Mouse (Mus musculus) hindbrain, embryonic 11.5 days (tissue): ENCODE data around the gene E330021D16Rik. TPM values are rescaled to one million over a fixed set of nuclear protein-coding genes. Genes with fewer than 3 reads are reported as not detected.

ENCODE experiments used
- ATAC-seq: fragments of 200-750 bp; cut with Nextera tagmentation; 2 replicates; pipeline ENCODE4 v1.8.0; 2017; ENCODE audit warnings: mild to moderate bottlenecking, moderate TSS enrichment, moderate library complexity; ENCODE audit not compliant: low FRiP score
- DNase-seq: peaks from one replicate; pipeline ENCODE4 v3.0.0-alpha.2; 2015; ENCODE audit warnings: low spot score
- H3K27ac ChIP-seq: fragments of 300-500 bp; sonication (generic); 2 replicates; pipeline ENCODE4 v1.5.1; 2014; ENCODE audit warnings: mild to moderate bottlenecking, low read depth, low read length
- H3K27me3 ChIP-seq: fragments of 300-500 bp; sonication (generic); 2 replicates; pipeline ENCODE4 v1.6.1; 2014; ENCODE audit warnings: mild to moderate bottlenecking, low read length, moderate library complexity, mixed read lengths; ENCODE audit not compliant: control insufficient read depth, insufficient read depth
- H3K36me3 ChIP-seq: fragments of 300-500 bp; sonication (generic); 2 replicates; pipeline ENCODE4 v1.6.1; 2014; ENCODE audit warnings: mild to moderate bottlenecking, low read length, moderate library complexity, mixed read lengths; ENCODE audit not compliant: control insufficient read depth, insufficient read depth
- H3K4me1 ChIP-seq: fragments of 300-500 bp; sonication (generic); replicated peaks from 2 replicates; pipeline ENCODE4 v1.6.1; 2014; ENCODE audit warnings: low read length, mixed read lengths; ENCODE audit not compliant: control insufficient read depth, insufficient read depth
- H3K4me2 ChIP-seq: fragments of 300-500 bp; sonication (generic); replicated peaks from 2 replicates; pipeline ENCODE4 v1.6.1; 2014; ENCODE audit warnings: mild to moderate bottlenecking, low read depth, low read length
- H3K4me3 ChIP-seq: fragments of 300-500 bp; sonication (generic); 2 replicates; pipeline ENCODE4 v1.5.1; 2014; ENCODE audit warnings: low read depth, low read length
- H3K9ac ChIP-seq: fragments of 300-500 bp; sonication (generic); 2 replicates; pipeline ENCODE4 v1.6.1; 2014; ENCODE audit warnings: low read depth, low read length
- H3K9me3 ChIP-seq: fragments of 300-500 bp; sonication (generic); 2 replicates; pipeline ENCODE4 v1.6.1; 2016; ENCODE audit warnings: low read length; ENCODE audit not compliant: control insufficient read depth
- WGBS: fragments of 180-500 bp; shearing (Covaris S2); extraction: QIAGEN DNeasy Blood & Tissue Kit; methylation state at CpG from one replicate; pipeline ENCODE4 v1.1.7; 2014; 5-methylcytosine and 5-hydroxymethylcytosine counted together
- polyA plus RNA-seq: library from polyadenylated mRNA; unstranded; fragments of >200 nt; fragmentation: Nextera tagmentation; extraction: Ambion mirVana; gene quantifications from 2 replicates; pipeline ENCODE4 v1.2.1, GENCODE M21; 2014

E330021D16Rik gene
- polyA plus RNA-seq = 0.13 TPM in 1 of 2 replicates, not detected in the other

DNA sequence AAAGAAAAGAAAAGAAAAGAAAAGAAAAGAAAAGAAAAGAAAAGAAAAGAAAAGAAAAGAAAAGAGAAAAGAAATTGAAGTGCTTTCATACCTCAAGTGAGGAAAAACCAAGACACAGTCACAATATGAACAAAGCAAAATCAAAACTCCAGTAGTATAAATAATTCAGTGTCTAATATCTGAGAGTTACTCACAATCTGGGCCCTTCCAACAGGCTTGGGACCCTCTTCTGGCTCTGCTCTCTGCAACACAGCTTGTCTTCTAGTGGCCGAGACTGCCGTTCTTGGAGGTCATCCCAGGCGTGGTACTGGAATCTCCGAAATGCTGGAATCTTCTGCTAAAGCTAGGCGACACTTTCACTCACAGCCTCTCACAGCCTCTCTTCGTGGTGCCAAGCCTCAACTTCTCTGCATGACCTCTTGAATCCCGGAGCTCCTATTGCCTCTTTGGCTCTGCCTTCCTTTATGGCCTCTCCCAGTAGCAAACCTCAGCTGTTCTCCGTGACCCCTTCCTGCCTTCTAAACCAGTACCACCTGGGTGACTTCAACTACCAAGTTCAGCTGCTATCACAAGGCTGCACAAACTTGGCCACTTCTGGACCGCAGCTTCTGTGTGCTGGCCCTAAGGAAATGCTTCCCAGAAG lies at the start of gene E330021D16Rik:
Gene E330021D16Rik, minus strand, starts transcription at position 437 of the 643 bp plus-strand sequence.
- Histone ChIP-seq H3K27ac (no peak within 1 kb of the TSS), H3K9ac (no peak within 1 kb of the TSS), H3K4me2 (no peak within 1 kb of the TSS), H3K27me3 (no peaks in the 10 kb centered on the region), H3K36me3 (no peaks in the 10 kb centered on the region), H3K4me3 (no peak within 1 kb of the TSS), H3K9me3 (no peaks in the 10 kb centered on the region), H3K4me1 (no peaks in the 10 kb centered on the region)
- WGBS = 83% methylated on average over 9 of the region's 9 CpGs
- no peak for DNase-seq
- ATAC-seq = no peak

- H3K27ac ChIP-seq = no peak overlapping the region
Measured at GRCm38 (mm10) chr6:136465021-136465420, 49.7 kb upstream of the E330021D16Rik start.

GRCm38 (mm10) chr6:136464121-136464621 lies 48.8 kb upstream of the E330021D16Rik start:
- ATAC-seq = no peak
- Histone ChIP-seq H3K4me2 (no peak overlapping the region), H3K36me3 (no peaks in the 10 kb centered on the region), H3K4me1 (peaks cover 4% of the 10 kb centered on the region; the same call in 1 of the 2 replicates), H3K27ac (no peak overlapping the region), H3K9me3 (no peaks in the 10 kb centered on the region), H3K4me3 (no peak overlapping the region), H3K27me3 (no peaks in the 10 kb centered on the region), H3K9ac (no peak overlapping the region)
- WGBS = 77% methylated on average over 12 of the region's 12 CpGs
- no peak for DNase-seq

More at GRCm38 (mm10) chr6:136465021-136465420, 49.7 kb upstream of the E330021D16Rik start:
- no peaks in the 10 kb centered on the region for H3K36me3 ChIP-seq
- ATAC-seq = no peak
- 89% methylated on average over 8 of the region's 8 CpGs for WGBS
- DNase-seq = no peak
- no peak overlapping the region for H3K4me3 ChIP-seq
- peaks cover 7% of the 10 kb centered on the region; the same call in 1 of the 2 replicates for H3K4me1 ChIP-seq
- H3K27me3 ChIP-seq = no peaks in the 10 kb centered on the region
- H3K9me3 ChIP-seq = no peaks in the 10 kb centered on the region
- no peak overlapping the region for H3K9ac ChIP-seq
- H3K4me2 ChIP-seq = no peak overlapping the region

DNA sequence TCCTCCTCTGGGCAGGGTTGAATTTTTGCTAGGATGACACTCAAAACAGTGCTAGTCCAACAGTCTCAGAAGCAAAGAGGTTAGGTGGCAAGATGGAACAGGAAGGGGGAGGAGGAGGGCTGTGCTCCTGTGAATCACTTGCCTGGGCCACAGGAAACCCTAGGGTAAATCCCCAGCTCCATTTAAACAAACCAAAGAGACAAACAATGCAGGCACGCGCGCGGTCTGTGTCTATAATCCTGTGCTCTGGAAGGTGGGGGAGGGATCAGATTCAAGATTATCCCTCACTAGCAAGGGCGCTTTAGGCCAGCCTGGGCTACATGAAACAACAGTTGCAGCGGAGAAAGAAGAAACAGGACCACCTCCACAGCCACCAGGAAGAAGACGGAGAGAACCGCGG lies 48.1 kb upstream of the E330021D16Rik start:
- no peak overlapping the region for H3K27ac ChIP-seq
- H3K4me3 ChIP-seq = no peak overlapping the region
- DNase-seq (no peak), ATAC-seq (no peak)
- 70% methylated on average over 9 of the region's 9 CpGs for WGBS
- H3K4me2 ChIP-seq = no peak overlapping the region
- H3K27me3 ChIP-seq = no peaks in the 10 kb centered on the region
- H3K4me1 ChIP-seq = no peaks in the 10 kb centered on the region
- no peak overlapping the region for H3K9ac ChIP-seq
- no peaks in the 10 kb centered on the region for H3K36me3 ChIP-seq
- no peaks in the 10 kb centered on the region for H3K9me3 ChIP-seq

GRCm38 (mm10) chr6:136459156-136459555 lies 43.8 kb upstream of the E330021D16Rik start:
- H3K4me1 ChIP-seq = no peaks in the 10 kb centered on the region
- 95% methylated on average over 7 of the region's 7 CpGs for WGBS
- no peaks in the 10 kb centered on the region for H3K9me3 ChIP-seq
- H3K27me3 ChIP-seq = no peaks in the 10 kb centered on the region
- no peak overlapping the region for H3K4me3 ChIP-seq
- H3K4me2 ChIP-seq = no peak overlapping the region
- no peak overlapping the region for H3K9ac ChIP-seq
- H3K27ac ChIP-seq = no peak overlapping the region
- ATAC-seq (no peak), DNase-seq (no peak)
- no peaks in the 10 kb centered on the region for H3K36me3 ChIP-seq

DNA sequence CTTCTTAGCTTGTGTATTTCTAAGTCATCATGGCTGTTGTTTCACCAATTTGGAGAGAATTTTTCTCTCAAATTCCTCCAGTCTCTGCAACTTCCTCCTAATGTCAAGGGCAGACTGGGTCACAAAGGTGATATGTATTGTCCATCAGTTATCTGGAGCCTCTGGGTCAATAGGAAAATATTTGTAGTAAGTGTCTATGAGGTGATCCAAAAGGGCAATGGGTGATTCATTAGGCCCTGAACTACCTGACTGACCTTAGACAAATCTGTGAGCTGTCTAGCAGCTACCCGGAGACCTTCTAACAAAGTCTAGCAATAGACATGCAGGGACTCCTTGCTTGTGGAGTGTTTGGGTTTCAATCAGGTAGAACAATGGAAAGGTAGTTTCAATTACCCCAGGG lies 40.9 kb upstream of the E330021D16Rik start:
- H3K4me2 ChIP-seq = no peak overlapping the region
- no peak overlapping the region for H3K4me3 ChIP-seq
- no peaks in the 10 kb centered on the region for H3K27me3 ChIP-seq
- H3K9ac ChIP-seq = no peak overlapping the region
- no peak overlapping the region for H3K27ac ChIP-seq
- H3K36me3 ChIP-seq = no peaks in the 10 kb centered on the region
- DNase-seq = no peak
- ATAC-seq = no peak
- H3K4me1 ChIP-seq = no peaks in the 10 kb centered on the region
- no peaks in the 10 kb centered on the region for H3K9me3 ChIP-seq
- WGBS = 96% methylated on average over 1 of the region's 1 CpGs

GRCm38 (mm10) chr6:136455696-136456095 lies 40.3 kb upstream of the E330021D16Rik start:
- H3K36me3 ChIP-seq = no peaks in the 10 kb centered on the region
- no peak overlapping the region for H3K27ac ChIP-seq
- ATAC-seq (no peak), DNase-seq (no peak)
- H3K27me3 ChIP-seq = no peaks in the 10 kb centered on the region
- WGBS = 83% methylated on average over 3 of the region's 3 CpGs
- H3K4me3 ChIP-seq = no peak overlapping the region
- no peak overlapping the region for H3K9ac ChIP-seq
- no peaks in the 10 kb centered on the region for H3K9me3 ChIP-seq
- H3K4me1 ChIP-seq = no peaks in the 10 kb centered on the region
- no peak overlapping the region for H3K4me2 ChIP-seq

- Histone ChIP-seq H3K9ac (no peak overlapping the region), H3K4me2 (no peak overlapping the region), H3K4me1 (no peaks in the 10 kb centered on the region), H3K36me3 (no peaks in the 10 kb centered on the region), H3K9me3 (no peaks in the 10 kb centered on the region; the same call in 1 of the 2 replicates), H3K27ac (no peak overlapping the region), H3K4me3 (no peak overlapping the region), H3K27me3 (no peaks in the 10 kb centered on the region)
- no peak for ATAC-seq
- WGBS = 95% methylated on average over 3 of the region's 3 CpGs
- DNase-seq = no peak
Measured at GRCm38 (mm10) chr6:136452623-136453022, 37.3 kb upstream of the E330021D16Rik start.

DNA sequence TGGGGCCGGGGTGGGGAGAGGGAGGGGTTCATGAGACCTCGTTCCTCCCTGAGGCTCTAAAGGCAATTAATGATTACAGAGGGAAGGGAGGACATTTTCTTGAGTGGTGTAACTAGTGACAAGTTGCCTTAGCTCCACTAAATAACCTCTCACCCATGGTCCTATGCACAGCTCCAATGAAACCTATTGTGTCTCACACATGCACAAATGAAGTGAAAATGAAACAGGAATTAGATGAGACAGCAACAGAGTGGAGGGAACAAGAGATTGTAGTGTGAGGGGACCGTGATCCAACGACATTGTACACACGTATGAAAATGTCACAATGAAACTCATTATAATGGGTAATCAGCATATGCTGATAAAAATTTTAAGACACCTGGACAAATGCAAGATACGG lies 35.5 kb upstream of the E330021D16Rik start:
- no peak for ATAC-seq
- no peak overlapping the region for H3K9ac ChIP-seq
- H3K9me3 ChIP-seq = no peaks in the 10 kb centered on the region; the same call in 1 of the 2 replicates
- H3K4me2 ChIP-seq = no peak overlapping the region
- H3K36me3 ChIP-seq = no peaks in the 10 kb centered on the region
- 92% methylated on average over 6 of the region's 6 CpGs for WGBS
- H3K4me3 ChIP-seq = no peak overlapping the region
- no peaks in the 10 kb centered on the region for H3K4me1 ChIP-seq
- no peak for DNase-seq
- no peak overlapping the region for H3K27ac ChIP-seq
- H3K27me3 ChIP-seq = no peaks in the 10 kb centered on the region
